Mouse (Mus musculus) kidney, adult 2 months (tissue): ENCODE measurements around the gene Tbx6. TPM values are rescaled to one million over a fixed set of nuclear protein-coding genes. Genes with fewer than 3 reads are reported as not detected.

Experiments
- DNase-seq: peaks from one replicate; pipeline ENCODE4 v3.0.0; 2021
- H3K27ac ChIP-seq: fragments of 200-500 bp; 2 replicates; pipeline ENCODE4 v1.5.1; 2012; ENCODE audit warnings: low read depth, low read length, control low read depth, inconsistent platforms; ENCODE audit not compliant: insufficient read depth
- H3K27me3 ChIP-seq: fragments of 200-500 bp; replicated peaks from 2 replicates; pipeline ENCODE4 v1.6.1; 2012; ENCODE audit warnings: mild to moderate bottlenecking, moderate library complexity, low read length, inconsistent platforms; ENCODE audit not compliant: control insufficient read depth, insufficient read depth
- H3K36me3 ChIP-seq: fragments of 200-500 bp; 2 replicates; pipeline ENCODE4 v1.6.1; 2012; ENCODE audit warnings: mild to moderate bottlenecking, moderate library complexity, low read length, inconsistent platforms; ENCODE audit not compliant: control insufficient read depth, insufficient read depth
- H3K4me1 ChIP-seq: fragments of 200-500 bp; 2 replicates; pipeline ENCODE4 v1.6.1; 2011; ENCODE audit warnings: low read length; ENCODE audit not compliant: control insufficient read depth, insufficient read depth
- H3K4me3 ChIP-seq: fragments of 200-500 bp; 2 replicates; pipeline ENCODE4 v1.5.1; 2011; ENCODE audit warnings: mild to moderate bottlenecking, low read depth, low read length, control low read depth; ENCODE audit not compliant: insufficient read depth
- CTCF ChIP-seq: fragments of 200-500 bp; conservative IDR thresholded peaks from 2 replicates; pipeline ENCODE4 v1.5.1; 2011; ENCODE audit warnings: low read depth, mild to moderate bottlenecking, control low read depth, low read length, moderate library complexity, mixed read lengths; ENCODE audit not compliant: insufficient read depth, insufficient read length
- POLR2A ChIP-seq: fragments of 200-500 bp; IDR thresholded peaks from one replicate; pipeline ENCODE4 v1.6.1; 2011; ENCODE audit warnings: low read depth, low read length, control low read depth
- WGBS: fragments of 180-500 bp; shearing (Covaris S2); methylation state at CpG from one replicate; pipeline ENCODE4 v1.1.7; 2018; 5-methylcytosine and 5-hydroxymethylcytosine counted together
- polyA plus RNA-seq: library from polyadenylated mRNA; depleted of rRNA; stranded (reverse); fragments of >200 nt; gene quantifications from 2 replicates; pipeline ENCODE4 v1.2.3, GENCODE M21; 2012

Tbx6 gene
- polyA plus RNA-seq, 1 experiment: 2.1 TPM

GRCm38 (mm10) chr7:126786142-126786541 lies 4.9 kb downstream of the Tbx6 start:
- H3K36me3 ChIP-seq: no peaks in the 10 kb centered on the region; the same call in 1 of the 2 replicates
- no peak for TF ChIP-seq POLR2A
- TF ChIP-seq CTCF: no peak
- DNase-seq: no peak

DNA sequence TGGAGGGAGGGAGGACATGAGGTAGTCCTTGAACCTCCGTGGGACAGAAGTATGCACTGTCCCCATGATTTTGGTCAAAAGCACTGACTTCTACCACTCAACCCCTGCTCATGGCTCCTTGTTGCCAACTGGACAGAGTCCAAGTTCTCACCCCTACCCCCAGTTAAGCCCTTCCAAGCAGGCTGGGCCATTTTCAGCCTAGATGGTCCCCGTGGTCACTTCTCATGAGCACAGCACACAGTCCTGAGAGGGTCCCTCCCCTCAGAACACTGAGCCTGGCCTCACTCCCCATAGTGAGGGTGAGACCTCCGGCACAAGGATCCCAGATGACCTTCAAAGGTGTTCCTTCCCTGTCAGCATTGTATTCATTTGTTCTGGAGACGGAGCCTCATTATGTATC lies 7.9 kb downstream of the Tbx6 start:
- Histone ChIP-seq H3K27ac (no peak overlapping the region), H3K4me3 (no peak overlapping the region), H3K4me1 (peaks cover 6% of the 10 kb centered on the region; the same call in 1 of the 2 replicates), H3K27me3 (no peaks in the 10 kb centered on the region), H3K36me3 (no peaks in the 10 kb centered on the region; the same call in 1 of the 2 replicates)
- TF ChIP-seq POLR2A (no peak), CTCF (no peak)
- DNase-seq: no peak
- 82% methylated on average over 4 of the region's 4 CpGs for WGBS

More at GRCm38 (mm10) chr7:126786142-126786541, 4.9 kb downstream of the Tbx6 start:
- WGBS: 82% methylated on average over 14 of the region's 14 CpGs
- Histone ChIP-seq H3K4me1 (peaks cover 3% of the 10 kb centered on the region; the same call in 1 of the 2 replicates), H3K4me3 (no peak overlapping the region), H3K27me3 (no peaks in the 10 kb centered on the region), H3K27ac (no peak overlapping the region)

DNA sequence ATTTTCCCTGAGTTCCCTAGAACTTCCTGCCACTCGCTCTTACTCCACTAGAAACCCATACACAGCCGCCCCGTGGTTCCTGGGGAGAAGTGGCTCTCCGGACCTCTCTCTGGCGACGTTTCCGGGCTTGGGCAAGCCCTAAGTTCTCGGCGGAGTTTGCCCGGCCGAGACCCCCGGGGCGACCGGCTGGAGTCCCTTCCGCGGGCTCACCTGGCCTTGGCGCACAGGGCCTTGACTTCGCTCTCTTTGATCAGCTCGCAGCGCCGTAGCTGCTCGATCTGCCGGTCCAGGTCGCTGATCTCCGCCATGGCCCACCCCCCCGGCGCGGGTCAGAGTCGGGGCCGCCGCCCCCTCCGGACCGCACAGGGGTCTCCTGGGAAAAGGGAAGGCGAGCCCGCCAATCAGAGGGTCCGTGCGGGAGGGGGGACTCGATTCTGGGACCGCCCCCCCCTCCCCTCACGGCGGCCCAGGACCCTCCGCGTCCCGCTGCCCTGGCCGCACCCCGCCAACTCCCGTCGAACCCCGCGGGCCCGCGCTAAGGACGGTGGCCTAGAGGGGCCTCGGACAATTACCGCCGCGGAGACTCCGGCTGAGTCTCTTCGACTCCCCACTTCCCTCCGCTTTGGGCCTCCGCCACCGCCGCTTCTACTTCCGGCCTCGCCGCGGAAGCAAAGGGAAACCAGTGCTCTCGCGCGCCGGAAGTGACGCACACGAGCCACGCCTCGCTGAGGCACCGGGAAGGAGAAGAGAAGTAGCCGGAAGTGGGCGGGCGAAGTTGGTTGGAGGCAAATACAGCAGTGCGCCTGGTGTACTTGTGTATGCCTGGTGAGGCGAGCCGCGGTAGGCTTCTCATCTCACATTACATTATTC lies 10.8 kb downstream of the Tbx6 start, which contains the start of gene Ppp4c:
Gene Ppp4c (minus strand): TSS at position 646 of the 870 bp plus-strand sequence.
- WGBS: under 1% methylated on average over 74 of the region's 83 CpGs
- TF ChIP-seq CTCF: 0 out of 2 replicates have a peak, but pooled peaks have one; percentile 1
- TF ChIP-seq POLR2A: peak; percentile 4
- H3K27me3 ChIP-seq: no peaks in the 10 kb centered on the region
- DNase-seq: peak; percentile 98
- peak within 1 kb of the TSS; percentile 72 for H3K27ac ChIP-seq
- H3K4me3 ChIP-seq: peak within 1 kb of the TSS; percentile 73
- H3K36me3 ChIP-seq: peaks cover 6% of the 10 kb centered on the region; the same call in 1 of the 2 replicates
- H3K4me1 ChIP-seq: peaks cover 6% of the 10 kb centered on the region; the same call in 1 of the 2 replicates

- no peak for DNase-seq
- WGBS: 27% methylated on average over 11 of the region's 11 CpGs
- TF ChIP-seq CTCF (no peak), POLR2A (no peak)
- Histone ChIP-seq H3K4me3 (peak overlapping the region; percentile 73), H3K27ac (peak overlapping the region; percentile 41), H3K27me3 (no peaks in the 10 kb centered on the region), H3K4me1 (peaks cover 6% of the 10 kb centered on the region; the same call in 1 of the 2 replicates), H3K36me3 (peaks cover 6% of the 10 kb centered on the region; the same call in 1 of the 2 replicates)
Observed at GRCm38 (mm10) chr7:126792721-126793443, 11.6 kb downstream of the Tbx6 start.

DNA sequence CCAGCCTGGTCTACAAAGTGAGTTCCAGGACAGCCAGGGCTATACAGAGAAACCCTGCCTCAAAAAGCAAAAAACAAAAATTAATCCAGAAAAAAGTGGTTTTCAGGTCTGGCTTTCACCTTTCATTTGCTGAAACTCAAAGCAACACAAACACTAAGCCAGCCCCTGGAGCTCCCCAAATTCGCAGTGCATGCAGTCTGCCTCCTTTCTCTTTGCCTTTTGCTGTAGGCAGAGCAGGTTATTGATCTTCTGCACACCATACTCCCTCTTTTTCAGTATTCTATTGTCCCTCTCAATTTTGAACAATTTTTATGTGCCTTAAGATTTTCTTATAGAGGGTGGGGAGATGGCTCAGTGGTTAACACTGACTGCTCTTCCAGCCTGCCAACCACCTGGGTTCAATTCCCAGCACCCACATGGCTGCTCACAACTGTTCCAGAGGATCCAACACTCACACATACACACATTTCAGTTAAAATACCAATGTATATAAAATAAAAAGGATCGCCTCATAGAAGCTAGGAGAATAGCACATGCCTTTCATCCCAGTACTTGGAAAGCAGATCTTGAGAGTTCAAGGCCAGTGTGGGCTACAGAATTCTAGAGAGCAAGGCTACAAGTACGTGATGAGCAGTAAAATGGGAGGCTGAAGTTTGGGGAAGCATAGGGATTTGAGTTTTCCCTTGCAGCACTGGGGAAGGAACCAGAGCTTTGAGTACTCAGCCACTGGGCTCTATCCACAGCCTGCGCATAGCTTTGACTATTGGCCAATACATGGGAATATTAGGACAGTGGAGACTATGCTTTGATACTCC lies 12.4 kb downstream of the Tbx6 start:
- Histone ChIP-seq H3K27ac (no peak overlapping the region), H3K36me3 (peaks cover 6% of the 10 kb centered on the region; the same call in 1 of the 2 replicates), H3K4me1 (peaks cover 6% of the 10 kb centered on the region; the same call in 1 of the 2 replicates)

DNA sequence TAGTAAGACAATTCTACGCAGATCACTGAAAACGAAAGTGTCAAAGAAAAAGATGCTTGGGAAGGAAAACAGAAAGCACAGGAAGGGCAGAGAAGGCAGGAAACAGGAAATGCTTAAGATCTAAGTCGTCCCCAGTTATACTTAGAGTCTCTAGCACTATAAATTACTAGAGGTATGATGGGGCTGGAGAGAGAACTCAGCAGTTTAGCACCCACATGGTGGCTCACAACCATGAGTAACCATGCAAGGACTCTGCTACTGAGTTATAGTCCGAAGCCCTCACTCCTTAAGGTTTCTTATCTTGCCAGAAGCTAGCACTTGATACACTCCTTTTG lies 13.0 kb downstream of the Tbx6 start:
- WGBS: 45% methylated on average over 4 of the region's 4 CpGs
- peaks cover 6% of the 10 kb centered on the region; the same call in 1 of the 2 replicates for H3K36me3 ChIP-seq

More for the DNA sequence above, 12.4 kb downstream of the Tbx6 start:
- no peak for DNase-seq
- TF ChIP-seq CTCF (no peak), POLR2A (no peak)
- Histone ChIP-seq H3K27me3 (no peaks in the 10 kb centered on the region), H3K4me3 (no peak overlapping the region)
- 72% methylated on average over 4 of the region's 4 CpGs for WGBS

More for the DNA sequence above, 13.0 kb downstream of the Tbx6 start:
- Histone ChIP-seq H3K27me3 (no peaks in the 10 kb centered on the region), H3K4me1 (peaks cover 6% of the 10 kb centered on the region; the same call in 1 of the 2 replicates), H3K27ac (no peak overlapping the region), H3K4me3 (no peak overlapping the region)
- no peak for DNase-seq
- TF ChIP-seq CTCF (no peak), POLR2A (no peak)
